Mouse (Mus musculus) G1E (cell line): Measurements from ENCODE around the gene Myrf. TPM values are rescaled to one million over a fixed set of nuclear protein-coding genes. Genes with fewer than 3 reads are reported as not detected.

Source experiments
- ATAC-seq: 2 replicates; pipeline ENCODE4 v1.8.0; 2016; ENCODE audit warnings: mild to moderate bottlenecking; ENCODE audit not compliant: insufficient number of reproducible peaks, poor library complexity, low FRiP score, severe bottlenecking; ENCODE audit errors: extremely low read depth
- DNase-seq: peaks from one replicate; pipeline ENCODE4 v3.0.0; 2012; ENCODE audit warnings: low spot score
- H3K27me3 ChIP-seq: 2 replicates; pipeline ENCODE4 v1.6.1; 2012; ENCODE audit warnings: mild to moderate bottlenecking, low read length, inconsistent platforms; ENCODE audit not compliant: insufficient read depth
- H3K36me3 ChIP-seq: replicated peaks from 2 replicates; pipeline ENCODE3; 2012; ENCODE audit warnings: mild to moderate bottlenecking, inconsistent platforms
- H3K4me1 ChIP-seq: 2 replicates; pipeline ENCODE4 v1.6.1; 2012; ENCODE audit warnings: low read depth, low read length, inconsistent platforms, mixed read lengths; ENCODE audit not compliant: insufficient read depth
- H3K4me3 ChIP-seq: 2 replicates; pipeline ENCODE4 v1.5.1; 2012; ENCODE audit warnings: low read depth, mild to moderate bottlenecking, inconsistent platforms, low read length, moderate library complexity, mixed read lengths
- H3K9me3 ChIP-seq: replicated peaks from 2 replicates; pipeline ENCODE4 v1.6.1; 2012; ENCODE audit warnings: inconsistent platforms
- CTCF ChIP-seq: IDR thresholded peaks from 2 replicates; pipeline ENCODE4 v1.5.1; 2012; ENCODE audit warnings: low read depth, low read length, inconsistent platforms, mixed read lengths
- GATA1 ChIP-seq: IDR thresholded peaks from 2 replicates; pipeline ENCODE4 v1.6.1; 2012; ENCODE audit warnings: borderline replicate concordance, low read length, inconsistent platforms, mixed read lengths
- GATA2 ChIP-seq: IDR thresholded peaks from 2 replicates; pipeline ENCODE4 v1.6.1; 2012; ENCODE audit warnings: low read depth, low read length, inconsistent platforms, borderline replicate concordance
- POLR2AphosphoS5 ChIP-seq: IDR thresholded peaks from 2 replicates; pipeline ENCODE4 v1.6.1; 2012; ENCODE audit warnings: low read depth, low read length, inconsistent platforms; ENCODE audit not compliant: insufficient replicate concordance
- TAL1 ChIP-seq: conservative IDR thresholded peaks from 2 replicates; pipeline ENCODE4 v1.6.1; 2012; ENCODE audit warnings: low read depth, low read length, inconsistent platforms, mixed read lengths
- polyA plus RNA-seq: library from polyadenylated mRNA; stranded (reverse); fragments of >175 nt; gene quantifications from 2 replicates; pipeline ENCODE4 v1.2.3, GENCODE M21; 2012
- total RNA-seq, 2 experiments: library from RNA; stranded (forward) in 1 of 2; stranded (reverse) in 1 of 2; fragments of 200-1000 nt in 1 of 2; fragments of >200 nt in 1 of 2; fragmentation: Nextera tagmentation in 1 of 2; gene quantifications; 2 replicates each; pipeline ENCODE4 v1.2.3; 2014 to 2017

The Myrf gene
- total and polyA plus RNA-seq, 3 experiments = 0.22 TPM; not detected in 2

DNA sequence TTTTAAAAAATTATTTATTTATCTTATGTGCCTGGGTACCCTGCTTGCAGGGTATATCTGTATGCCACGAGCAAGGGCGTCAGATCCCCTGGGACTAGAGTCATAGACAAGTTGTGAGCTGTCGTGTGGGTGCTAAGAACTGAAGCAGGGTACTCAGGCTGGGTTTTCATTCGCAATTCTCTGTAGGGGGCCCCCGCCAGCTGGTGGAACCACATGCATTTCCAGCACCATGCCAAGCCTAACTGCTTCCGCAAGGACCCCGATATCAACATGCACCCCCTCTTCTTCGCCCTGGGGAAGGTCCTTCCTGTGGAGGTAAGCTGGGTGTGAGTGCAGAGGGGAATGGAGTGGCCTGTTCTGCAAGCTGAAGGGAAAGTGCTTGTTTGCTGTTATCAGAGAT is 54.0 kb downstream of the Myrf start:
- peaks cover 79% of the 10 kb centered on the region for H3K36me3 ChIP-seq
- DNase-seq = no peak
- H3K9me3 ChIP-seq = no peaks in the 10 kb centered on the region
- no peak overlapping the region; the same call in 1 of the 2 replicates for H3K4me3 ChIP-seq
- no peaks in the 10 kb centered on the region for H3K27me3 ChIP-seq
- no peak for TF ChIP-seq CTCF
- no peak for TF ChIP-seq POLR2AphosphoS5
- no peak for TF ChIP-seq TAL1
- TF ChIP-seq GATA2 = no peak
- no peak for TF ChIP-seq GATA1
- H3K4me1 ChIP-seq = peaks cover 85% of the 10 kb centered on the region
- no peak for ATAC-seq

DNA sequence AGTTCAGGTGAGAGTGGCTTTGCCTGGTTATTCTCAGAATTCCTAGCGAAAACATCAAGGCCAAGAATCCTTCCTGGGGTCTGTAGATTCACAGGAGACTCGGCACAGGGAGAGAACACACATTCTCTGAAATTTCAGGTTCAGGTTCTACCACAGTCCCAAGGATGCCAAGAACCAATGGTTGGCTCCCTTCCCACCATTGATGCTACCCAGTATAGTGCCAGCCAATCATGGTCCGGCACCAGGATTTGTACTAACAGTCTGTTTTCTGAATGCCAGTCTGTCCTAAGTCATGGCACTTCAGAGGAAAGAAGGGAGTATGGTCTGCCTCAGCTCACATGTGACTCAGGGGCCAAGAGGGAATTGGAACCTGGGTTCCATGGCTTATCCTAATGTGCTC is 54.7 kb downstream of the Myrf start:
- TF ChIP-seq GATA2 (no peak), TAL1 (no peak), CTCF (no peak), POLR2AphosphoS5 (no peak), GATA1 (no peak)
- Histone ChIP-seq H3K9me3 (no peaks in the 10 kb centered on the region), H3K4me3 (no peak overlapping the region; the same call in 1 of the 2 replicates), H3K27me3 (no peaks in the 10 kb centered on the region), H3K36me3 (peaks cover 73% of the 10 kb centered on the region), H3K4me1 (peaks cover 84% of the 10 kb centered on the region)
- ATAC-seq (no peak), DNase-seq (no peak)

DNA sequence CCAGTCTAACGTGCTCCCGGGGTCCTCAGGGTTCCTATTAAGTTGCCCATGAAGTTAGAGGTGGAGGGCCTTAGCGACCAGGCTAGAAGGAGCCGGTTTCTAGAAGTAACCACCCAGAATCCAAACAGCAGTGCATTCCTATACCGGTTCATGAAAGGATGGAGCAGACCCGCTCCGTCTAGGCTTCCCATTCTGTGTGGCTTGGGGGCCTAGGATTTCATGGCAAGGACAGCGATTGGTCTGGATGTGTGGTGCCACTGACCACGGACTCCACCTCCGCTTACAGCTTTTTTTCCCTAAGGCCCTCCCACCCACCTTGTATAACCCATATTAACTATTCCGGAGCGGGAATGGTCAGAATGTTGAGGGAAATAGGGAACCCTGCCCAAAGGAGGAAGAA is 56.5 kb downstream of the Myrf start:
- Histone ChIP-seq H3K4me1 (peaks cover 72% of the 10 kb centered on the region), H3K9me3 (no peaks in the 10 kb centered on the region; the same call in 1 of the 2 replicates), H3K4me3 (peak overlapping the region; percentile 98), H3K36me3 (peaks cover 55% of the 10 kb centered on the region), H3K27me3 (no peaks in the 10 kb centered on the region)
- ATAC-seq = peak; percentile 32; the same call in 1 of the 2 replicates
- TF ChIP-seq GATA1 (no peak), GATA2 (no peak), CTCF (no peak), TAL1 (no peak), POLR2AphosphoS5 (no peak)
- DNase-seq = peak; percentile 65

DNA sequence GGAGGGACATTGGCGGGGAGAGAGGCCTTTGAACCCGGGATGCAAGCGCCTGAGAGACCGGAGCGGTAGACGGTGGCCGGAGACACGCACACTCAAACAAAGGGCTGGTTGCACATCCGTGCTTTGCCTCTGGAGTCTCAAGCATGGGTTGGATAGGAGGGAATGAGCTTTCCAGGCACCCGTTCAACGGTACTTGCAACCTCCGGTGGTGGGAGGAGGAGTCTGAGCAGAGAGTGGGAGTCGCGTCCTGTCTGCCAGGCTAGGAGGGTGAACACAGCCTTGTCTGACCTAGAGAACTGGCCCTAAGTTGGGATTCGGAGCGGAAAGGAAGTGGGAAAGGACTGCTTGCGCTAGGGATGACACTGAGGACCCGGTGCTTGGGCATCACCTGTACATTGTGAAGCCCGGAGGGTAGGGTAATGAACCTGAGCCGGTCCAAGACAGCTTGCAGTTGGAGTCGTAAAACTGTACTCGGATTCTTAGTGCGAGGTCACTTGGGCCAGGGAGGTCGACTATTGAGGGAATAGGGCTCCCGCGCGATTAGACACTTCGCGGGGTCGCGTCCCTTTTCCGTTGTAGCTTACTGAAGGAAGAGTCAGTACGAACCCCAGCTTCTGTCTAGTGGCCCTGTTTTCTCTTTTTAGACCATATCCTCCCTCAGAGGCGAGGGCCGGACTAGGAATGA is 57.1 kb downstream of the Myrf start:
- ATAC-seq = peak; percentile 48
- peaks cover 49% of the 10 kb centered on the region for H3K36me3 ChIP-seq
- peak; percentile 66 for DNase-seq
- TF ChIP-seq GATA1 (no peak), GATA2 (no peak), CTCF (no peak), TAL1 (no peak), POLR2AphosphoS5 (no peak)
- H3K27me3 ChIP-seq = no peaks in the 10 kb centered on the region
- H3K4me3 ChIP-seq = peak overlapping the region; percentile 98
- peaks cover 2% of the 10 kb centered on the region for H3K9me3 ChIP-seq
- peaks cover 65% of the 10 kb centered on the region for H3K4me1 ChIP-seq

DNA sequence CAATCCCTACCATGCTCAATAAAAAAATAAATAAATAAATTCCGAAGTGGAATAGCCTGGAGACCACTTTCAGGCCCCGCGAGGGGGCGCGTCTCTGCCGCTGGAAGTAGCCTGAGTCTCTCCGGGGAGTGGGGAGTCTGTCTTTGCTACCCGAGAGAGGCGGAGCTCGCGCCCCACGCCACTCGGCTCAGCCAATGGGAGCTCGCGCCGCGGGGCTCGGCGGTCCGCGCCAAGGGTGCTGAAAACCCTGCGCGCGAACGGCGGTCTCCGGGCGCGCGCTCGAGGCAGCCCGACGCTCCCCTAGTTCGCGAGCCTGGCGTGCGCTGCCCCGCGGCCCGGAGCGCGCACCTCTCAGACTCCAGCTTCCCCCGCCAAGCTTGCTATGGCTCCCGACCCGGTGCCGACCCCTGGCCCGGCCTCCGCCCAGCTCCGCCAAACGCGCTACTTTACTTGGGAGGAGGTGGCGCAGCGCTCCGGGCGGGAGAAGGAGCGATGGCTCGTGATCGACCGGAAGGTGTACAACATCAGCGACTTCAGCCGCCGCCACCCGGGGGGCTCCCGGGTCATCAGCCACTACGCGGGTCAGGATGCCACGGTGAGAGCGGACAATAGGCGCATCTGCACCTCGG is 57.8 kb downstream of the Myrf start, which contains the start of gene Fads1:
TSS of gene Fads1 (plus strand) at position 219 of the 629 bp plus-strand sequence.
- Histone ChIP-seq H3K27me3 (no peaks in the 10 kb centered on the region), H3K9me3 (peaks cover 6% of the 10 kb centered on the region), H3K4me1 (peaks cover 58% of the 10 kb centered on the region), H3K36me3 (peaks cover 44% of the 10 kb centered on the region), H3K4me3 (peak within 1 kb of the TSS; percentile 98)
- DNase-seq (peak; percentile 96), ATAC-seq (peak; percentile 83)
- no peak for TF ChIP-seq POLR2AphosphoS5
- TF ChIP-seq GATA1 = no peak
- TF ChIP-seq TAL1 = no peak
- TF ChIP-seq GATA2 = no peak
- 0 out of 2 replicates have a peak, but pooled peaks have one; percentile 9 for TF ChIP-seq CTCF

DNA sequence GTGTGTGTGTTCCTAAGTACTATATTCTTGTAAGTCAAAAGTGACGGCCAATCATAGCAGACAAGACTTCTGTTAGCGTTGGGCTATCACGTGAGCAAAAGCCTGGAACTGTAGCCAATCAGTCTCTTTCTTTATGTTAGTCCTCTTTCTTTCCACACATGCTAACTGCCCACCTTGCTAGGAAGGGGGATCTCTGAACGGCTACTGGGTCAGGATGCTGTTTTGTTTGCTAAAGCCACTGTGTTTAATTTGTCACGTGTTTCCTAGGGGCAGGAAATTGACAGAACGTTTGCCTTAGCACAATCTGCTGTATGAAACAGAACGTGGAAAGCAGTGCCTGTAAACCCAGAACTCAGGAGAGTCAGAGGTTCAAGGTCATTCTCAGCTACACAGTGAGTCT is 58.4 kb downstream of the Myrf start:
- H3K36me3 ChIP-seq = peaks cover 38% of the 10 kb centered on the region
- H3K9me3 ChIP-seq = peaks cover 6% of the 10 kb centered on the region
- no peaks in the 10 kb centered on the region for H3K27me3 ChIP-seq
- ATAC-seq (no peak), DNase-seq (peak; percentile 49)
- H3K4me3 ChIP-seq = peak overlapping the region; percentile 98; the same call in 1 of the 2 replicates
- peaks cover 54% of the 10 kb centered on the region for H3K4me1 ChIP-seq
- TF ChIP-seq GATA2 (no peak), TAL1 (no peak), CTCF (no peak)
